Mouse (Mus musculus) mesoderm, embryonic 11.5 days (tissue): Measurements from ENCODE around the gene Bax.
A peak's percentile ranks its signal among the peaks of the same experiment; 100 is the strongest.

Experiments used
- DNase-seq: peaks from one replicate; pipeline ENCODE4 v3.0.0-alpha.2; 2012; ENCODE audit warnings: low read depth, low spot score

The Bax gene

DNA sequence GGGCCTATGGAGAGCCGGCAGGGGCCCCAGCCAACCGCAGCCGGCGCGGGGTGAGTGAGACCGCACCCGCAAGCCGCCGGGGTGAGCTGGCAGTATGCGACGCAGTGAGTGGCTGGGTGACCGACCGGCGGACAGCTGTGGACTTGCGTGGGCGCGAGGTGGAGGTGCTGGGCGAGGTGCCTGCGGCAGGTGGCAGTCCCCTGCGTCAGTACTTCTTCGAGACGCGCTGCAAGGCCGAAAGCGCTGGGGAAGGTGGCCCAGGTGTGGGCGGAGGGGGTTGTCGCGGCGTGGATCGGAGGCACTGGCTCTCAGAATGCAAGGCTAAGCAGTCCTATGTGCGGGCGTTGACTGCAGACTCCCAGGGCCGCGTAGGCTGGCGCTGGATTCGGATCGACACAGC is 51.1 kb downstream of the Bax start:
- DNase-seq = no peak

DNA sequence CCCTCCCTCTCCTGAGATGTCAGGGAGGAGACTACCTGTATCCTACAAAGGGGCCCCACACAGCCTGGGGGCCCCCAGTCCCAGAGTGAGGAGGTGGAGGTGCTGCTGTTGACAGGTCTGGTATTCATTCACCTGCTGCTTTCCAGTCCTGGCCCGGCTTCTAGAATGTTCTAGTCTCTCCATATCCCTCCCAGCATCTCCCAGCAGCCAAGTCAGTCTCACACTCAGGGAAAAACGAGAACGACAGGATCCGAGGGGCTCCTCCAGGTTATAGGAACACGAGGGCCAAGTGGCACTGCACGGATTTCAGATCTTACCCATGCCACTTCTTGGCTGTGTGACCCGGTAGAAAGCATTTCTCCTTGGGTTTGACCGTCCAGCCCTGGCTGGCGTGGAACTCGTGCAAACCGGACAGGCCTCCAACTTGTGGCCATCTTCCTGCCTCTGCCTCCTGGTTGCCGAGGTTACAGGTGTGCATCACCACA is 51.9 kb downstream of the Bax start:
- no peak for DNase-seq

DNA sequence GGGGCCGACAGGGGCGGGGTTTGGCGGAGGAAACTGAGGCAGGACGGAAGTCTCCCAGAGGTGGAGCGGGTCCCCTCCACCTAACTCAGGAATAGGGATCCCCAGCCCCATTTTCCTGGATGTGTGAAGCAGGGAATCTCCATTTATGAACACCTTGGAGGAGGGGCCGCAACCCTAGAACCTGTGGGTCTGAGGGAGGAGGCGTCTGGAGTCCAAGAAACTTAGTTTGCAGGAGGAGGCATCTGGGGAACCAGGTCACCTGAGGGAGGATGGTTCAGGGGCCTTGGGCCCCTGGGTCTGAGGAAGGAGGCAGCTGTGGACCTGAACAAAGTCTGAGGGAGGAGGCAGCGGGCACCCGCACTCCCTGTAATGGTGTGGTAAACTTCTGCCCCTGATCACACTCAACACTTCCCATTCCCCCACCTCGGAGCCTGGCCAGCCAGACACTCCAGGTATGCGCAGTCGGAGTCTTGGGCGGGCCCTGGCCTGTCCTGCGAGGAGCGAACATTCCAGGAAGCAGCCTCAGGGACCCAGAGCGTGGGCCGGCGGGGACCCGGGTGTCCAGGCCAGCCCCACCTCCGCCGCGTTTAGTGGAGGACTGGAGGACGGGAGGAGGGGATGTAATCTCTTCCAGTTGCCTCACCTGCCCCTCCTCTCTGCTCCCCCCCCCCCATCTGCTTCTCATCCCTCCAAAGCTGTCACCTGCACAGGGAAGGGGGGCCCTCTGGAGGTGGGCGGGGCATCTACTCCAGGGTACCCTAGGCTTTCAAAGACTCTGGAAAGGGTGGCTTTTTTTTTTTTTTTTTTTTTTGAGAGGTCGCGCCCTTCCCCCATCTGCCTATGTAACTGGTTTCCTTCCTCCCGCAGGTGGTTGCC is 52.6 kb downstream of the Bax start:
- no peak for DNase-seq

DNA sequence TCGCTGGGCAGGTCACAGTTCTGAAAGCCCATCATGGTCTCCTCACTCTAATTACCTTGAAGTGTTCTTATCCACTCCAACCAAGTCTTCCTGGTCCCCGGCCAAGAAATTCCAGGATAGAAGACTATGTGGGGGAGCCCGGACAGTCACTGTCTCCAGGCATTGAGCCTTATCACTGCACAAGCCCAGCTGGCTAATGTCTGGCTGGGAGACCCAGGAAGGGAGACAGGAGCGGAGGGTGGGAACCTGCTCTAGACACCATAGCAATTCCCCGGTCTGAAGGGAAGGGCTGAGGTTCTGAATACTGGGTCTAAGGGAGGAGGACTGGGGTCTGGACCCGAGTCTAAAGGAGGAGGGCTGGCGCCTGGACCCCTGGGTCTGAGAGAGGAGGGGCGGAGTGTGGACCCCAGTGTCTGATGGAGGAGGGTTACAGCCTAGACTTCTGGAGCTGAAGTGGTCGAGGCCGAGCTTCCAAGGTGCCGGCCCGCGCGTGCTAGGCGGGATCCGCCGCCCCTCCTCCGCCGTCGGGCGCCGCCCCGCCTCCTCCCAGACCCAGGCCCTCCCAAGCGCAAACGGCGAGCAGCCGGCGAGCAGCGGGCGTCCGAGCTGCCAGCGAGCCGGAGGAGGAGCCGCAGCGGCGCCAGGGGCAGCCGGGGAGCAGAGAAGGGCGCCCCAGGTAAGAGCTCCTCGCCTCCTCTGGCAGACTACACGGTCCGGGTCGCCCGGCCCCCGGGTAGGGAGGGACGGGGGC is 53.4 kb downstream of the Bax start, which contains the start of gene Ntf5:
TSS of gene Ntf5 (plus strand) at position 583 of the 751 bp plus-strand sequence.
- DNase-seq = peak; percentile 51

DNA sequence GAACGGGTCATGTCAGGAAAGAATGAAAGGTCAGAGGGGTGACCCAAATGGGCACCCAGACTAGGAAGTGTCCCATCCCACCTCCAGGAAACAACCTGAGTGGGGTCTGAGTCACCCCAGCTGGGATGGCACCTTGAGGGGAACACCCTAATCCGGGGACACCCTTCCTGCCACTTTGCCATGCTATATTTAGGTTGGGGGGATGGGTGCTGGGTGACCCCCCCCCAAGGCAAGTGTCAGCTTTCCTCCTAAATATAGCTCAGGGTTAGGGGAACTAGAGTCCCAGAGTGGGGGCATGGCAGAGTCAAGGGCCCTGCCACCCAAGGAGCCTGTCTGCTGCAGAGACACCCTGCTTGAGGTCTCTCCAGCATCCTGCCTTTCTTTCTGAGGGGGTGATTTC is 54.3 kb downstream of the Bax start:
- no peak for DNase-seq
